Mouse (Mus musculus): Measurements from ENCODE around the gene Actn1. TPM values are rescaled to one million over a fixed set of nuclear protein-coding genes. Genes with fewer than 3 reads are reported as not detected.
A peak's percentile ranks its signal among the peaks of the same experiment; 100 is the strongest.
"Not testable (repeated sequence)": the region's sequence is repeated elsewhere in the genome, so short reads cannot be mapped to it uniquely, and the experiment has no call there.

The Actn1 gene
- polyA plus RNA-seq, 1 experiment from 2014 or later, result 10.3 TPM

GRCm38 (mm10) chr12:80285890-80286289 lies 25.7 kb upstream of the Actn1 start:
- WGBS (ENCODE audit: insufficient replicate concordance), result 34% methylated on average over 5 of the region's 5 CpGs

GRCm38 (mm10) chr12:80284251-80284650 lies 24.1 kb upstream of the Actn1 start:
- H3K4me1 ChIP-seq (ENCODE audit: control insufficient read depth, low read depth, low read length); H3K36me3 ChIP-seq (ENCODE audit: control insufficient read depth, insufficient read depth); H3K4me2 ChIP-seq (ENCODE audit: low read depth, low read length); H3K27ac ChIP-seq (ENCODE audit: low read length); ATAC-seq (ENCODE audit: low read depth); H3K4me3 ChIP-seq (ENCODE audit: low read depth, low read length); H3K9me3 ChIP-seq (replicated peaks; ENCODE audit: control insufficient read depth, low read length); H3K9ac ChIP-seq (ENCODE audit: low read depth, low read length); H3K27me3 ChIP-seq (ENCODE audit: control insufficient read depth, insufficient read depth, low read depth, low read length): not testable (repeated sequence)
- WGBS (ENCODE audit: insufficient replicate concordance), result 69% methylated on average over 2 of the region's 2 CpGs

More at GRCm38 (mm10) chr12:80285890-80286289, 25.7 kb upstream of the Actn1 start:
- Histone ChIP-seq H3K36me3 (ENCODE audit: control insufficient read depth, insufficient read depth) (no peaks in the 10 kb centered on the region), H3K27ac (ENCODE audit: low read length) (no peak overlapping the region), H3K4me2 (ENCODE audit: low read depth, low read length) (no peak overlapping the region), H3K9ac (ENCODE audit: low read depth, low read length) (no peak overlapping the region), H3K4me3 (ENCODE audit: low read depth, low read length) (no peak overlapping the region), H3K27me3 (ENCODE audit: control insufficient read depth, insufficient read depth, low read depth, low read length) (no peaks in the 10 kb centered on the region), H3K4me1 (ENCODE audit: control insufficient read depth, low read depth, low read length) (no peaks in the 10 kb centered on the region; the same call in 1 of the 2 replicates), H3K9me3 (replicated peaks; ENCODE audit: control insufficient read depth, low read length) (no peaks in the 10 kb centered on the region)
- no peak for ATAC-seq (ENCODE audit: low read depth)

GRCm38 (mm10) chr12:80278866-80279265 lies 18.7 kb upstream of the Actn1 start:
- Histone ChIP-seq H3K4me3 (ENCODE audit: low read depth, low read length) (no peak overlapping the region), H3K9ac (ENCODE audit: low read depth, low read length) (no peak overlapping the region), H3K27ac (ENCODE audit: low read length) (no peak overlapping the region), H3K27me3 (ENCODE audit: control insufficient read depth, insufficient read depth, low read depth, low read length) (no peaks in the 10 kb centered on the region), H3K4me2 (ENCODE audit: low read depth, low read length) (no peak overlapping the region), H3K36me3 (ENCODE audit: control insufficient read depth, insufficient read depth) (no peaks in the 10 kb centered on the region), H3K9me3 (replicated peaks; ENCODE audit: control insufficient read depth, low read length) (no peaks in the 10 kb centered on the region), H3K4me1 (ENCODE audit: control insufficient read depth, low read depth, low read length) (no peaks in the 10 kb centered on the region)
- WGBS (ENCODE audit: insufficient replicate concordance), result 53% methylated on average over 10 of the region's 10 CpGs
- ATAC-seq (ENCODE audit: low read depth), result no peak

GRCm38 (mm10) chr12:80277428-80277827 lies 17.3 kb upstream of the Actn1 start:
- Histone ChIP-seq H3K9ac (ENCODE audit: low read depth, low read length) (no peak overlapping the region), H3K4me3 (ENCODE audit: low read depth, low read length) (no peak overlapping the region), H3K27me3 (ENCODE audit: control insufficient read depth, insufficient read depth, low read depth, low read length) (no peaks in the 10 kb centered on the region), H3K9me3 (replicated peaks; ENCODE audit: control insufficient read depth, low read length) (no peaks in the 10 kb centered on the region), H3K27ac (ENCODE audit: low read length) (no peak overlapping the region), H3K4me1 (ENCODE audit: control insufficient read depth, low read depth, low read length) (no peaks in the 10 kb centered on the region), H3K36me3 (ENCODE audit: control insufficient read depth, insufficient read depth) (no peaks in the 10 kb centered on the region), H3K4me2 (ENCODE audit: low read depth, low read length) (no peak overlapping the region)
- 54% methylated on average over 8 of the region's 8 CpGs for WGBS (ENCODE audit: insufficient replicate concordance)
- ATAC-seq (ENCODE audit: low read depth), result no peak

- no peak overlapping the region for H3K27ac ChIP-seq (ENCODE audit: low read length)
Observed at GRCm38 (mm10) chr12:80275187-80275820, 15.1 kb upstream of the Actn1 start.

GRCm38 (mm10) chr12:80273020-80273686 lies 13.0 kb upstream of the Actn1 start:
- Histone ChIP-seq H3K27ac (ENCODE audit: low read length) (no peak overlapping the region), H3K4me1 (ENCODE audit: control insufficient read depth, low read depth, low read length) (peaks cover 5% of the 10 kb centered on the region), H3K9ac (ENCODE audit: low read depth, low read length) (no peak overlapping the region), H3K4me2 (ENCODE audit: low read depth, low read length) (peak overlapping the region; percentile 17; the same call in 1 of the 2 replicates), H3K4me3 (ENCODE audit: low read depth, low read length) (0 out of 2 replicates have a peak overlapping the region, but pooled peaks have one; percentile 5), H3K36me3 (ENCODE audit: control insufficient read depth, insufficient read depth) (no peaks in the 10 kb centered on the region), H3K27me3 (ENCODE audit: control insufficient read depth, insufficient read depth, low read depth, low read length) (no peaks in the 10 kb centered on the region), H3K9me3 (replicated peaks; ENCODE audit: control insufficient read depth, low read length) (no peaks in the 10 kb centered on the region)
- peak; percentile 80 for ATAC-seq (ENCODE audit: low read depth)
- WGBS (ENCODE audit: insufficient replicate concordance), result 28% methylated on average over 10 of the region's 10 CpGs

More at GRCm38 (mm10) chr12:80275187-80275820, 15.1 kb upstream of the Actn1 start:
- peaks cover 5% of the 10 kb centered on the region for H3K4me1 ChIP-seq (ENCODE audit: control insufficient read depth, low read depth, low read length)
- 42% methylated on average over 5 of the region's 5 CpGs for WGBS (ENCODE audit: insufficient replicate concordance)
- no peaks in the 10 kb centered on the region for H3K36me3 ChIP-seq (ENCODE audit: control insufficient read depth, insufficient read depth)
- H3K9ac ChIP-seq (ENCODE audit: low read depth, low read length), result no peak overlapping the region
- no peak overlapping the region for H3K4me2 ChIP-seq (ENCODE audit: low read depth, low read length)
- H3K27me3 ChIP-seq (ENCODE audit: control insufficient read depth, insufficient read depth, low read depth, low read length), result no peaks in the 10 kb centered on the region
- no peak overlapping the region for H3K4me3 ChIP-seq (ENCODE audit: low read depth, low read length)
- ATAC-seq (ENCODE audit: low read depth), result no peak
- no peaks in the 10 kb centered on the region for H3K9me3 ChIP-seq (replicated peaks; ENCODE audit: control insufficient read depth, low read length)

GRCm38 (mm10) chr12:80271806-80272205 lies 11.6 kb upstream of the Actn1 start:
- H3K4me2 ChIP-seq (ENCODE audit: low read depth, low read length), result no peak overlapping the region
- H3K9ac ChIP-seq (ENCODE audit: low read depth, low read length), result no peak overlapping the region
- WGBS (ENCODE audit: insufficient replicate concordance), result 40% methylated on average over 5 of the region's 5 CpGs
- ATAC-seq (ENCODE audit: low read depth), result no peak
- no peak overlapping the region for H3K27ac ChIP-seq (ENCODE audit: low read length)
- H3K9me3 ChIP-seq (replicated peaks; ENCODE audit: control insufficient read depth, low read length), result no peaks in the 10 kb centered on the region
- H3K36me3 ChIP-seq (ENCODE audit: control insufficient read depth, insufficient read depth), result no peaks in the 10 kb centered on the region
- H3K27me3 ChIP-seq (ENCODE audit: control insufficient read depth, insufficient read depth, low read depth, low read length), result no peaks in the 10 kb centered on the region
- peaks cover 5% of the 10 kb centered on the region for H3K4me1 ChIP-seq (ENCODE audit: control insufficient read depth, low read depth, low read length)
- H3K4me3 ChIP-seq (ENCODE audit: low read depth, low read length), result no peak overlapping the region

GRCm38 (mm10) chr12:80270924-80271323 lies 10.8 kb upstream of the Actn1 start:
- no peak for ATAC-seq (ENCODE audit: low read depth)
- 19% methylated on average over 3 of the region's 3 CpGs for WGBS (ENCODE audit: insufficient replicate concordance)
- no peaks in the 10 kb centered on the region for H3K36me3 ChIP-seq (ENCODE audit: control insufficient read depth, insufficient read depth)
- H3K27me3 ChIP-seq (ENCODE audit: control insufficient read depth, insufficient read depth, low read depth, low read length), result no peaks in the 10 kb centered on the region
- no peak overlapping the region for H3K4me2 ChIP-seq (ENCODE audit: low read depth, low read length)
- H3K4me3 ChIP-seq (ENCODE audit: low read depth, low read length), result no peak overlapping the region
- H3K9ac ChIP-seq (ENCODE audit: low read depth, low read length), result no peak overlapping the region
- peaks cover 5% of the 10 kb centered on the region for H3K4me1 ChIP-seq (ENCODE audit: control insufficient read depth, low read depth, low read length)
- H3K27ac ChIP-seq (ENCODE audit: low read length), result no peak overlapping the region
- H3K9me3 ChIP-seq (replicated peaks; ENCODE audit: control insufficient read depth, low read length), result no peaks in the 10 kb centered on the region

GRCm38 (mm10) chr12:80269303-80269702 lies 9.1 kb upstream of the Actn1 start:
- Histone ChIP-seq H3K4me2 (ENCODE audit: low read depth, low read length) (no peak overlapping the region), H3K27me3 (ENCODE audit: control insufficient read depth, insufficient read depth, low read depth, low read length) (no peaks in the 10 kb centered on the region), H3K36me3 (ENCODE audit: control insufficient read depth, insufficient read depth) (no peaks in the 10 kb centered on the region), H3K9ac (ENCODE audit: low read depth, low read length) (no peak overlapping the region), H3K9me3 (replicated peaks; ENCODE audit: control insufficient read depth, low read length) (no peaks in the 10 kb centered on the region), H3K27ac (ENCODE audit: low read length) (no peak overlapping the region), H3K4me1 (ENCODE audit: control insufficient read depth, low read depth, low read length) (peaks cover 5% of the 10 kb centered on the region), H3K4me3 (ENCODE audit: low read depth, low read length) (no peak overlapping the region)
- no peak for ATAC-seq (ENCODE audit: low read depth)
- 62% methylated on average over 2 of the region's 2 CpGs for WGBS (ENCODE audit: insufficient replicate concordance)

Measured in liver, embryonic 16.5 days (tissue).